Mouse (Mus musculus) spleen, adult 2 months (tissue): ENCODE measurements around the gene Ldlrad3.

ENCODE experiments used
- CTCF ChIP-seq: fragments of 200-500 bp; IDR thresholded peaks from 2 replicates; pipeline ENCODE4 v1.5.1; 2011; ENCODE audit warnings: mild to moderate bottlenecking, inconsistent platforms; ENCODE audit not compliant: insufficient read depth, insufficient read length, insufficient replicate concordance; ENCODE audit errors: extremely low read depth
- POLR2A ChIP-seq: fragments of 200-500 bp; IDR thresholded peaks from 2 replicates; pipeline ENCODE4 v1.6.1; 2011; ENCODE audit warnings: low read depth, low read length, inconsistent platforms

- TF ChIP-seq CTCF (no peak), POLR2A (no peak)
These were observed 121.3 kb downstream of the Ldlrad3 start for GRCm38 (mm10) chr2:102064826-102065441.
